Mouse (Mus musculus): ENCODE data around the gene Gtsf1l. TPM values are rescaled to one million over a fixed set of nuclear protein-coding genes. Genes with fewer than 3 reads are reported as not detected.

Gene Gtsf1l
- polyA plus RNA-seq, 1 experiment from 2014 or later = not detected

DNA sequence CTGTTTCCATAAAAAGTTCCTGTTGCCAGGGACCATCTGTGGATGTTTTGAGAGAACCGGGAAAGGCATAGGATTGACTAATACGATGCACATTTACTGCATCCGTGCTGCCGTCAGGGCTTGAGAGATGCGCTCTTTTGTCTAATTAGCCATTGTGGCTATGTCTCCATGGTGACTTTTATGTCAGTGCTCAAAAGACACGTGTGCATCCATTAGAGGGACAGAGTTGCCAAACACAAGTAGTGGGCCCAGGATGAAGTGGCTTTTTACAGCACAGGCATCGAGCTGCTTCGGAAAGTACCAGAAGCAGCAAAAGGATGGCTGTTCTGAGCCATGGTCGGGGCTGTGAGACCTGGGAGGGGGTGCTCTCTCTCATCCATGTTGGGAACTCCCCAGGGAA lies 20.7 kb upstream of the Gtsf1l start:
- no peaks in the 10 kb centered on the region for H3K9me3 ChIP-seq
- H3K36me3 ChIP-seq = no peaks in the 10 kb centered on the region
- no peaks in the 10 kb centered on the region for H3K27me3 ChIP-seq
- no peak overlapping the region for H3K4me3 ChIP-seq
- 79% methylated on average over 9 of the region's 9 CpGs for WGBS
- no peak overlapping the region for H3K9ac ChIP-seq
- H3K27ac ChIP-seq = no peak overlapping the region
- ATAC-seq (ENCODE audit: insufficient number of reproducible peaks, insufficient read depth, low FRiP score, low TSS enrichment) = no peak
- peaks cover 6% of the 10 kb centered on the region; the same call in 1 of the 2 replicates for H3K4me1 ChIP-seq
- no peak overlapping the region for H3K4me2 ChIP-seq (replicated peaks)

DNA sequence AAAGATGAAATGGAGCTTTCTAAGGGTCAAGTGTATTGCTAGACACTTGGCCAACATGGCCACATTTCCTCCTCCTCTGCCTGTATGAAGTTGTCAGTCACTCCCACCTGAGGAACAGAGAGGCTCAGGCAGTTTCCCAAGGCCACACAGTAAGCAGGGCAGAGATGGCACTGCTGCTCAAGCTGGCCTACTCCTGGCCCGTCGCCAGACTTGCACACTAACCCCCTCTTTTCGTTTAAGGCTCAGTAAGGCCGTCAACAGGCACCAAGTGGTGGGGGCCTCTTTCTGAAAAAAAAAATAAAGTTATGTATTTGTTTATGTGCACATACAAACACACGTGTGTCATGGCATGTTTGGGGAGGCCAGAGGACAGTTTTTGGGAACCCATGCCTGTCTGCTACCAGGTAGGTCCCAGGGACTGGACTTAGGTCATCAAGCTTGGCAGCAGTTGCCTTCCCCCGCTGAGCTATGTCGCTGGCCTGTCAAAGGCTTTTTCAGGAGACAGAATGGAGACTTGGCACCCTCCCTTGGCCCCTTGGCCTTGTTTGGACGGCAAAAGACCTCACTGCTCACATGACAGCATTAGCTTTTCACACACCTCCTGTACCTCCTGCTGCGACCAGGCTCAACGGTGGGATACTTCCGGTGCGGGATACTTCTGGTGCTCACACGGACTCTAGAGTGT lies 16.6 kb upstream of the Gtsf1l start:
- no peak for ATAC-seq (ENCODE audit: insufficient number of reproducible peaks, insufficient read depth, low FRiP score, low TSS enrichment)
- H3K9ac ChIP-seq = no peak overlapping the region
- no peak overlapping the region for H3K4me2 ChIP-seq (replicated peaks)
- no peak overlapping the region for H3K4me3 ChIP-seq
- H3K27ac ChIP-seq = no peak overlapping the region
- H3K27me3 ChIP-seq = no peaks in the 10 kb centered on the region
- peaks cover 6% of the 10 kb centered on the region for H3K4me1 ChIP-seq
- H3K9me3 ChIP-seq = no peaks in the 10 kb centered on the region
- no peaks in the 10 kb centered on the region for H3K36me3 ChIP-seq
- 80% methylated on average over 13 of the region's 13 CpGs for WGBS

DNA sequence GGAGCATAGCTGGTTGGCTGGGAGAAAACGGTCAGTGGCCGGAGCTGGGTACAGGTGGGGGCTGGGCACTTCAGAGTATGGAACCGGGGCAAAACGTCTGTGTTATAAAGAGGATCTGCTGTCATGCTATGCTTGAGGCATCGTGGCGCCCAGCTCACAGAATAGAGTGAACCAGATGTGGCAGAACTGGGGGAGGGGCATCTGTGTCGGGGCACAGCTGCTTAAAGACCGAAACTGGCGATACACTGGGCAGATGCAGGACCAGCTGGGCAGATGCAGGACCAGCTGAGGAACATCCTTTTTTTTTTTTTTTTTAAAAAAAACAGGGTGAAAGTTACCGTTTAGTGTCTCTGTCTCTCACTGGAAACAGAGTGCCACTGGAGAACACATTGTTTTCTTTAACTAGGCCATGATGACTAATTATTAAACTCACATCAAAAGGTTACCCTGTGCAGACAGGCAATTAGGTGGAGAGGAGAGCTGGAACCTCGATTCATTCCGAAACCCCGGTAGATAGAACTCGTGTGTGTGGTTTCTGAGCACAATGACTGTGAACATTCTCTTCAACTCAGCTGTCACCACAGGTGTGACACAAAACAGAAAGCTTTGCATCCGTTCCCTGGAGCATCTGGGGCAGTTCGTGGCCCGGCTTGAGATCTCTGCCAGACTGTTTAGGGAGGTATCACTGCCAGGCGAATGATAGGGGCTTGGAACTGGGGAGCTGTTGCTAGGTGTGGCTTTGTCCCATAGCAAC lies 15.4 kb upstream of the Gtsf1l start:
- 41% methylated on average over 18 of the region's 18 CpGs for WGBS
- peaks cover 6% of the 10 kb centered on the region for H3K4me1 ChIP-seq
- no peak overlapping the region for H3K27ac ChIP-seq
- H3K27me3 ChIP-seq = no peaks in the 10 kb centered on the region
- H3K36me3 ChIP-seq = no peaks in the 10 kb centered on the region
- no peak overlapping the region for H3K4me2 ChIP-seq (replicated peaks)
- ATAC-seq (ENCODE audit: insufficient number of reproducible peaks, insufficient read depth, low FRiP score, low TSS enrichment) = no peak
- no peaks in the 10 kb centered on the region for H3K9me3 ChIP-seq
- no peak overlapping the region for H3K9ac ChIP-seq
- no peak overlapping the region for H3K4me3 ChIP-seq

DNA sequence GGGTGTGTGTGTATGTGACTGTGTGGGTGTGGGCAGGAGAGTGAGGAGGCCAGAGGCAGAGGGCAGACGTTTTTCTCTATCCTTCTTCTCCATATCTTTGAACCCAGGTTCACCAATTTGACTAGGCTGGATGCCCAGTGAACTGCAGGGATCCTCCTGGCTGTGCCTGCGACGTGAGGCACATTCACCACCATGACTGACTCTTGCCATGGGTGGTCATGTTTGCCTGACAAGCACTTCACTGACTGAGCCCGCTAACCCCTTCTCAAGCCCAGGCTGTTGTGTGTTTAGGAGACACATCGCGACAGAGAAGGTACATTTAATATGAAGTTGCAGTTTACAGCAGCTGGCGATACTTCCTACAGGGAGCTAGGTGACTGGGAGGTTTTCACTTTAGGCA lies 14.6 kb upstream of the Gtsf1l start:
- no peak; the same call in 1 of the 2 replicates for ATAC-seq (ENCODE audit: insufficient number of reproducible peaks, insufficient read depth, low FRiP score, low TSS enrichment)
- 51% methylated on average over 7 of the region's 7 CpGs for WGBS
- H3K4me3 ChIP-seq = no peak overlapping the region
- no peak overlapping the region for H3K9ac ChIP-seq
- no peaks in the 10 kb centered on the region for H3K27me3 ChIP-seq
- peaks cover 6% of the 10 kb centered on the region for H3K4me1 ChIP-seq
- no peaks in the 10 kb centered on the region for H3K9me3 ChIP-seq
- no peak overlapping the region for H3K27ac ChIP-seq
- no peaks in the 10 kb centered on the region for H3K36me3 ChIP-seq
- no peak overlapping the region for H3K4me2 ChIP-seq (replicated peaks)

DNA sequence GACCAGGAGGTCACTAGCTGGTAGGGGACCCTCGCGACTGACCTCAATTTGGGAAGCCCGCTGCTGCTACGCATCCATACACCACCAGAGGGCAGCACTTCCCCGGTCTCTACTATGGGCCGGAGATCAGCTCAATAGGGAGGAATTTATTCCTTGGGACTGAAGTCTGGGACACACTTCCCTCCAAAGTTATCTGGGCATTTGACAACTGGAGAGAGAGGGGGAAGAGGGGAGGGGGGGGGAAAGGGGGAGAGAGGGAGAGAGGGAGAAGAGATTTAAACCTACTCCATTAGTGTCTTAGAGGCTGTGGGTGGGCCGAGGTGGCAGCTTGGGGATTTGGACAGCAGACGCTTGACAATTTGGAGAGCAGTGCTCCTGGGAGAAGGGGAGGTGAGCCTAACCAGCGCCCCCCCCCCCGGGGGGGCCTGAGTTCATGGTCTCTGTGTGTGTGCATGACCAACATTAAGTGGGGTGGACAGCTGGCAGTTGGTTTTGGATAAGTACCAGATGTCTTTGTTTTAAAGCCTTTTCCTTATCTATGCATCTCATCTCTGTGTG lies 14.1 kb upstream of the Gtsf1l start:
- peak; percentile 57; the same call in 1 of the 2 replicates for ATAC-seq (ENCODE audit: insufficient number of reproducible peaks, insufficient read depth, low FRiP score, low TSS enrichment)
- WGBS = 5% methylated on average over 10 of the region's 10 CpGs
- Histone ChIP-seq H3K4me3 (no peak overlapping the region), H3K27me3 (no peaks in the 10 kb centered on the region), H3K4me2 (replicated peaks) (no peak overlapping the region), H3K9me3 (no peaks in the 10 kb centered on the region), H3K4me1 (peaks cover 6% of the 10 kb centered on the region), H3K36me3 (no peaks in the 10 kb centered on the region), H3K27ac (no peak overlapping the region), H3K9ac (no peak overlapping the region)

DNA sequence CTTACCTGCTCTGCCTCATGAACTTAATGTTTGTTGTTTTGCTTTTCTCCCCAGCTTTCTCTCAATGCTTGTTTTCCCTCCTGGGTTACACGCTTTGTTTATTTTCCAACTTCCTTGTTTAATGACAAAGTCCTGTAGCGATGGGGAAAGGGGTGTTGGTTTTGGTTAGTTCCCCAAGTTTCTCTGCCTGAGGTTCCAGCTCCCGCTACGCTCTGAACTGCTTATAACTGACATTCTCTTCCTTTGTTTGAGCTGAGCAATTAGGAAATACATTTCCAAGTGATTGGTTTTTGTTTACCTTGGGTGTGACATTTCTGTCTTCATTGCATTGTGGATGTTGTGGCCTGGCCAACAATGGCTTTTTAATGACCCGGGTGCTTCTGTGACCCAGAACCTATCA lies 12.9 kb upstream of the Gtsf1l start:
- peaks cover 6% of the 10 kb centered on the region for H3K4me1 ChIP-seq
- 63% methylated on average over 5 of the region's 5 CpGs for WGBS
- no peak for ATAC-seq (ENCODE audit: insufficient number of reproducible peaks, insufficient read depth, low FRiP score, low TSS enrichment)
- H3K4me2 ChIP-seq (replicated peaks) = no peak overlapping the region
- no peak overlapping the region for H3K4me3 ChIP-seq
- H3K36me3 ChIP-seq = no peaks in the 10 kb centered on the region
- no peaks in the 10 kb centered on the region for H3K9me3 ChIP-seq
- H3K9ac ChIP-seq = no peak overlapping the region
- no peaks in the 10 kb centered on the region for H3K27me3 ChIP-seq
- H3K27ac ChIP-seq = no peak overlapping the region

DNA sequence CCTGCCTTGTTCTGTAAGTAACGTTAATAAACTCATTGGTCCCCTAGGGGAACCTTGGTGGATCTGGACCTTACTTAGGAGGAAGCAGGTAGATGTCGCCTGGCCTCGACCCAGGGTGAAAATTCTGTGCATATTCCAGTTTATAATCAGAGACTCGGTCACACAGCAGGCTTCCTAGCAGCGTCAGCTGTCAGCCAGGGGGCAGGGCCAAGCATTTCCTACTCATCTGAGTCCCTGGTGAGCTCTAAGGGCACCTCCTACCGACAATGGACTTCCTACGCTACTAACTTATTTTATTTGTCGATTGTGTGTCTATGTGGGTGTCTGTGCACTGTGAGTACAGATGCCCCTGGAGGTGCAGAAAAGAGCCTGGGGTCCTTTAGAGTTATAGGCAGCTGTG lies 12.3 kb upstream of the Gtsf1l start:
- Histone ChIP-seq H3K36me3 (no peaks in the 10 kb centered on the region), H3K9me3 (no peaks in the 10 kb centered on the region), H3K4me2 (replicated peaks) (no peak overlapping the region), H3K4me1 (peaks cover 6% of the 10 kb centered on the region), H3K9ac (no peak overlapping the region), H3K27ac (no peak overlapping the region), H3K4me3 (no peak overlapping the region), H3K27me3 (no peaks in the 10 kb centered on the region)
- WGBS = 48% methylated on average over 8 of the region's 8 CpGs
- ATAC-seq (ENCODE audit: insufficient number of reproducible peaks, insufficient read depth, low FRiP score, low TSS enrichment) = no peak

DNA sequence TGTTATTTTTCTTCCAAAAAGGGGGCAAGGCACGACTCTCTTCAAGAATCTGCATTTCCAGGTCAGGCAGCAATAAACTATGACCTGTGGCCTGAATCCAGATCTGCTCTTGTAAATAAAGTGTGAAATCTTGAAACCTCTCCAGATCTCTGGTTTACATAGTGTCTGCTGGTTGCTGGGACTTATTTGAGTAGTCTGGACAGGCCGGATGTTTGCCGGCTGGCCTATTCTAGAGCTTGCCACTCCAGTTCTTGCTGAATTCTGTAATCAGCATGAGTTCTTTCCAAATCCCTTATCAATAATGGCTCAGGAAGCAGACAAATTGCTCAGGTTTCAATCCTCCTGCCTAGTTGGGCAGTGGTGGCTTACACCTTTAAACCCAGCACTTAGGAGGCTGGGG lies 8.1 kb upstream of the Gtsf1l start:
- H3K27ac ChIP-seq = no peak overlapping the region
- no peak overlapping the region for H3K4me3 ChIP-seq
- no peak for ATAC-seq (ENCODE audit: insufficient number of reproducible peaks, insufficient read depth, low FRiP score, low TSS enrichment)
- no peaks in the 10 kb centered on the region; the same call in 1 of the 2 replicates for H3K4me1 ChIP-seq
- no peak overlapping the region for H3K4me2 ChIP-seq (replicated peaks)
- no peak overlapping the region for H3K9ac ChIP-seq
- H3K27me3 ChIP-seq = no peaks in the 10 kb centered on the region
- 72% methylated on average over 3 of the region's 3 CpGs for whole genome bisulfite sequencing
- H3K36me3 ChIP-seq = no peaks in the 10 kb centered on the region
- H3K9me3 ChIP-seq = no peaks in the 10 kb centered on the region

DNA sequence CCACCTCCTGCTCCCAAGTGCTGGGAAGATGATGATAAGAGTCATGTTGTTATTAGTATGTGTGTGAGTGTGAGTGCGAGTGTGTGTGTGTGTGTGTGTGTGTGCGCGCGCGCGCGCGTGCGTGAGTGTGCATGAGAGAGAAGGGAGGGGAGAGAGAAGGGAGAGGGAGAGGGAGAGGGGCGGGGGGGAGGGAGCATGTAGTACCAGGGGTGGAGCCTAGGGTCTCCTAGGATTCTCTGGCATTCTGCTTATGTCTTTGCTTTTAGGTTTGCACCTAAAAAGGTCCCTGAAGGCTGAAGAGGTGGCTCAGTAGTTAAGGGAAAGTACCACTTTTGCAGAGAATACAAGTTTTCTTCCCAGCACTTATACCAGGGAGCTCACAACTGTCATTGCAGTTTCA lies 7.3 kb upstream of the Gtsf1l start:
- Histone ChIP-seq H3K27me3 (no peaks in the 10 kb centered on the region), H3K36me3 (no peaks in the 10 kb centered on the region), H3K4me2 (replicated peaks) (no peak overlapping the region), H3K27ac (no peak overlapping the region), H3K4me3 (no peak overlapping the region), H3K4me1 (no peaks in the 10 kb centered on the region), H3K9ac (no peak overlapping the region), H3K9me3 (no peaks in the 10 kb centered on the region)
- no peak for ATAC-seq (ENCODE audit: insufficient number of reproducible peaks, insufficient read depth, low FRiP score, low TSS enrichment)
- 94% methylated on average over 10 of the region's 10 CpGs for WGBS

DNA sequence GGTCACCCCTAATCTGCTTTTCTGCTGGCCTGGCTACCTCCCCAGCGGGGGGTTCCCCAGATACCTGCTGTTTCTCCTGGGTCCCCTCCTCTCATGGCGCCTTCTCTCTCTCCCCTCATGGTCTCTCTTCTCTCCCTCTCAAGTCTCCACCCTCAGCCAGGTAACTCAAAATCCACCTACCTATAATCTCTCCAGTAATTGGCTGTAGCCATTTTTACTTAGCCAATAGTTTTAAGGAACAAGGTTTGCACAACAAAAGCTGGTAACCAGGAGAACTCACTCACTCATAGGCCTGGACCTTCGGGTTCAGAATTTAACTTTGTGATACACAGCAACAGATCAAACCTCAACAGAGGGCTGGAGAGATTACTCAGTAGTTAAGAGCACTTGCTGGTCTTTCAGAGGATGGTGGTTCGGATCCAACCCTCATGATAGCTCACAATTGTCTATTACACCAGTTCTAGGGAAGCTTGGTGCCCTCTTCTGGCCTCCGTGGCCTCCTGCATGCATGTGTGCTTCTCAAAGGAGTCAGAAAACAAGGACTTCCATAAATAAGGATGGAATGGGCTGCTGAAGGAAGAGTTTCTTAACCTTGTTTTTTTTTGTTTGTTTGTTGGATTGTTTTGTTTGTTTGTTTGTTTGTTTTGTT lies 1.9 kb upstream of the Gtsf1l start:
- ATAC-seq (ENCODE audit: insufficient number of reproducible peaks, insufficient read depth, low FRiP score, low TSS enrichment) = no peak
- Histone ChIP-seq H3K4me2 (replicated peaks) (no peak overlapping the region), H3K4me3 (no peak overlapping the region), H3K36me3 (no peaks in the 10 kb centered on the region), H3K27me3 (no peaks in the 10 kb centered on the region), H3K9me3 (no peaks in the 10 kb centered on the region), H3K4me1 (no peaks in the 10 kb centered on the region), H3K9ac (no peak overlapping the region), H3K27ac (no peak overlapping the region)
- 73% methylated on average over 5 of the region's 5 CpGs for WGBS

DNA sequence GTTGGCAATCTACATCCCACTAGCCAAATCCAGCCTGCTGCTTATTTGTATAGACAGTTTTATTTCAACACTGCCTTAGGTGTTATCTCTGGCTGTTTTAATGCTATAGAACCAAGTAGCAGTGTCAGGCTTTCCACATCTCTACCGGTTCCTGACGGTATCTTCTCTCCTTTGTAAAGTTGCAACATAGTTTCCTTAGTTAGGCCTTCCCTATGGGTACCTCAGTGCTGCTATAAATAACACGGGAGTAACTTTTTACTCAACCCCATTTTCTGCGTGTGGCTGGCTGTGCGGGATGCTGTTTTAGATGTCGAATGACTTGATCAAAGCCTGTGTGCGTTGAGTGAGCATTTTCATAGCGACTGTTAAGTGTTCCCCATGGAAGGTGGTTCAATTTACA lies 1.1 kb downstream of the Gtsf1l start:
- no peak overlapping the region for H3K27ac ChIP-seq
- no peak for ATAC-seq (ENCODE audit: insufficient number of reproducible peaks, insufficient read depth, low FRiP score, low TSS enrichment)
- 75% methylated on average over 8 of the region's 8 CpGs for WGBS
- H3K27me3 ChIP-seq = no peaks in the 10 kb centered on the region
- no peak overlapping the region for H3K9ac ChIP-seq
- no peak overlapping the region for H3K4me3 ChIP-seq
- H3K4me2 ChIP-seq (replicated peaks) = no peak overlapping the region
- H3K36me3 ChIP-seq = no peaks in the 10 kb centered on the region
- no peaks in the 10 kb centered on the region for H3K4me1 ChIP-seq
- no peaks in the 10 kb centered on the region for H3K9me3 ChIP-seq

DNA sequence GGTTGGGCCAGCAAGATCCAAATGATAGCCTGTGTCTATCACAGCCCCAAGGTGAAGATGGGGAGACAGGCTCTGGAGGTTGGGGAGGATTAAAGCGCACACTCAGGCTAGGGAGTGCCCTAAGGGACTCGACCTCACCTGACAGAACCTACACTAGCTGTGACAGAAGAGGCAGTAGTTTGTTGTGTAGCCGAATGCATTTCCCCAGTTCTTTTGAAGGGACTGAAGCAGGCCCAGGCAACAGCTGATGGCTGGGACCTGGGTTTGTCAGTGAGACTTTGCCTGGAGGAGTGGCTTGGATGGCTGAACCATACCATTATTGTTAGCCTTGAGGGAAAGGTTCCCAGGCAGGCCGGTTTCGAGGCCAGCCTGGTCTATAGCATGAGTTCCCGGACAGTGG lies 2.6 kb downstream of the Gtsf1l start:
- H3K4me1 ChIP-seq = no peaks in the 10 kb centered on the region
- no peak for ATAC-seq (ENCODE audit: insufficient number of reproducible peaks, insufficient read depth, low FRiP score, low TSS enrichment)
- H3K27ac ChIP-seq = no peak overlapping the region
- H3K4me3 ChIP-seq = no peak overlapping the region
- no peak overlapping the region for H3K4me2 ChIP-seq (replicated peaks)
- WGBS = 82% methylated on average over 6 of the region's 6 CpGs
- H3K9ac ChIP-seq = no peak overlapping the region
- H3K9me3 ChIP-seq = no peaks in the 10 kb centered on the region
- H3K27me3 ChIP-seq = no peaks in the 10 kb centered on the region
- H3K36me3 ChIP-seq = peaks cover 6% of the 10 kb centered on the region; the same call in 1 of the 2 replicates

Data from embryonic facial prominence, embryonic 12.5 days (tissue).